30 mouse cellular contexts compared by ENCODE assay signal in genomic region chr16:38916053-38916786, GRCm38 (mm10). TPM values are rescaled to one million over a fixed set of nuclear protein-coding genes. Genes with fewer than 3 reads are reported as not detected.
DNase-seq lines count a peak whose midpoint lies in the region; ATAC-seq and TF ChIP-seq lines count a peak whose summit lies in the region.
"Had no signal": no experiment of that assay in that cellular context is flagged by ENCODE, and none has a peak within 500 bp of the region (broad histone marks: within the 10 kb centered on the region; RNA-seq: fewer than 3 reads in every experiment).

No protein-coding gene starts in this region.

- H3K27me3 ChIP-seq in kidney, embryonic 14.5 days (ENCODE audit: control insufficient read depth, insufficient read depth, low read length) = no peaks in the 10 kb centered on the region
- H3K27me3 ChIP-seq: embryonic facial prominence, embryonic 12.5 days; forebrain, embryonic 15.5 days; hindbrain, embryonic 13.5 days; liver, embryonic 13.5 days; megakaryocyte, embryonic 14.5 days; midbrain, embryonic 12.5 days; neural tube, embryonic 15.5 days had no signal

- H3K4me3 ChIP-seq in kidney, embryonic 14.5 days (ENCODE audit: low read length) = no peak overlapping the region
- no peak overlapping the region for H3K4me3 ChIP-seq in left cerebral cortex, adult 2 months
- H3K4me3 ChIP-seq: embryonic facial prominence, embryonic 12.5 days; forebrain, embryonic 15.5 days; hindbrain, embryonic 13.5 days; liver, embryonic 13.5 days; megakaryocyte, embryonic 14.5 days; midbrain, embryonic 12.5 days; neural tube, embryonic 15.5 days had no signal

- peak; percentile 69; the same call in 1 of the 2 replicates for ATAC-seq in kidney, embryonic 14.5 days (ENCODE audit: low FRiP score, low TSS enrichment)
- ATAC-seq: forebrain, embryonic 15.5 days; lung, postnatal 0 days had no signal

- no peaks in the 10 kb centered on the region for H3K36me3 ChIP-seq in kidney, embryonic 14.5 days (ENCODE audit: control insufficient read depth, insufficient read depth, low read length)
- H3K36me3 ChIP-seq: embryonic facial prominence, embryonic 12.5 days; forebrain, embryonic 15.5 days; hindbrain, embryonic 13.5 days; liver, embryonic 13.5 days; midbrain, embryonic 12.5 days; neural tube, embryonic 15.5 days had no signal

- H3K9me3 ChIP-seq in kidney, embryonic 14.5 days (ENCODE audit: control insufficient read depth, low read length) = no peaks in the 10 kb centered on the region
- H3K9me3 ChIP-seq: embryonic facial prominence, embryonic 12.5 days; forebrain, embryonic 15.5 days; hindbrain, embryonic 13.5 days; liver, embryonic 13.5 days; megakaryocyte, embryonic 14.5 days; midbrain, embryonic 12.5 days; neural tube, embryonic 15.5 days had no signal

- TF ChIP-seq CTCF in left cerebral cortex, adult 2 months (IDR thresholded peaks at IDR 0.05) = no peak

- no peak overlapping the region for H3K9ac ChIP-seq in kidney, embryonic 14.5 days (ENCODE audit: low read depth, low read length)
- H3K9ac ChIP-seq: embryonic facial prominence, embryonic 12.5 days; forebrain, embryonic 15.5 days; hindbrain, embryonic 13.5 days; liver, embryonic 13.5 days; midbrain, embryonic 12.5 days; neural tube, embryonic 15.5 days had no signal

- peak; percentile 31 for DNase-seq in adrenal gland, postnatal 14 days
- DNase-seq in adrenal gland, postnatal 10 days = no peak
- no peak for DNase-seq in kidney, postnatal 10 days
- no peak for DNase-seq in left cerebral cortex, adult 2 months (ENCODE audit: extremely low spot score in 1 of 2, low spot score in 2 of 2)
- DNase-seq in left cerebral cortex, adult 9 months (ENCODE audit: low spot score in 2 of 2) = no peak
- peak; percentile 29 to 53 for DNase-seq in kidney, postnatal 36 days
- no peak for DNase-seq in adipocyte (ENCODE audit: low spot score)
- DNase-seq: cerebellum, adult 11 months; cerebellum, adult 9-10 months; cerebellum, postnatal 36 days; embryo, embryonic 11 days; gastrocnemius, postnatal 25 days; heart, adult 18-20 months; heart, postnatal 36 days; liver, embryonic 13.5 days; lung, adult 18-20 months; lung, postnatal 4 days; retina, postnatal 1 day; right cerebral cortex, postnatal 14 days; thymus, postnatal 14 days had no signal

- H3K27ac ChIP-seq in kidney, embryonic 14.5 days (ENCODE audit: low read depth, low read length) = no peak overlapping the region
- H3K27ac ChIP-seq in left cerebral cortex, adult 2 months = peak overlapping the region; percentile 63; the same call in 1 of the 2 replicates
- H3K27ac ChIP-seq: embryonic facial prominence, embryonic 12.5 days; forebrain, embryonic 15.5 days; hindbrain, embryonic 13.5 days; liver, embryonic 13.5 days; midbrain, embryonic 12.5 days; neural tube, embryonic 15.5 days had no signal

- no peak overlapping the region for H3K4me2 ChIP-seq in kidney, embryonic 14.5 days (replicated peaks; ENCODE audit: low read depth, low read length)
- H3K4me2 ChIP-seq: embryonic facial prominence, embryonic 12.5 days; forebrain, embryonic 15.5 days; heart, embryonic 11.5 days; hindbrain, embryonic 13.5 days; liver, embryonic 13.5 days; midbrain, embryonic 12.5 days; neural tube, embryonic 15.5 days had no signal

- 85% methylated on average over 12 of the region's 12 CpGs for WGBS in kidney, embryonic 14.5 days

- no peaks in the 10 kb centered on the region for H3K4me1 ChIP-seq in kidney, embryonic 14.5 days (ENCODE audit: control insufficient read depth, insufficient read depth, low read length)
- H3K4me1 ChIP-seq: embryonic facial prominence, embryonic 12.5 days; forebrain, embryonic 15.5 days; hindbrain, embryonic 13.5 days; liver, embryonic 13.5 days; megakaryocyte, embryonic 14.5 days; midbrain, embryonic 12.5 days; neural tube, embryonic 15.5 days had no signal

- intact Hi-C loops in left cerebral cortex, adult 2 months (cut with DNase I) = no loop called here

RNA-seq across cellular contexts. Expression of gene Igsf11, which starts 23.7 kb away (rescaled TPM):
- total RNA-seq in adrenal gland, postnatal 14 days (2021) = 18.8 and 23.8 TPM in 2 replicates
- 10 to 100 TPM; 17.1 to 23.9 TPM for total RNA-seq in adrenal gland, postnatal 10 days (2021)
- 1.8 and 2.0 TPM in 2 replicates for polyA plus RNA-seq in kidney, embryonic 14.5 days (2014; fragmentation: Nextera tagmentation; extraction: Ambion mirVana)
- 10 to 100 TPM; 37.7 to 49.5 TPM for total RNA-seq in left cerebral cortex, adult 2 months (2021)
- total RNA-seq: MEL had no signal

Comparison
In these comparisons a context has a peak if more than half of its experiments do, and no peak if none do; other contexts are left out.
1. DNase-seq: peak in adrenal gland, postnatal 14 days (single experiment) and kidney, postnatal 36 days (2 of 2); none in adrenal gland, postnatal 10 days (single experiment), kidney, postnatal 10 days (single experiment), left cerebral cortex, adult 2 months (0 of 2), left cerebral cortex, adult 9 months (0 of 2) and adipocyte (single experiment).